Mouse (Mus musculus) lung, adult 18-20 months (tissue): ENCODE results near the gene Aldh2.
A peak's percentile ranks its signal among the peaks of the same experiment; 100 is the strongest.
"Not testable (repeated sequence)": the region's sequence is repeated elsewhere in the genome, so short reads cannot be mapped to it uniquely, and the experiment has no call there.

Experiments
- DNase-seq, 2 experiments: peaks; one replicate each; pipeline ENCODE4 v3.0.0; 2022; ENCODE audit warnings: mixed read lengths in 2 of 2

The Aldh2 gene

GRCm38 (mm10) chr5:121545793-121546529 lies 47.7 kb downstream of the Aldh2 start, which contains the start of gene Mapkapk5:
Gene Mapkapk5, minus strand, starts transcription at chr5:121545905.
- DNase-seq = peak; percentile 95 to 96

- DNase-seq = peak in 1 of 2 experiments; percentile 21
Measured at GRCm38 (mm10) chr5:121544910-121545792, 48.5 kb downstream of the Aldh2 start, which contains the start of the genes Adam1a and Gm42878. Gene Adam1a, minus strand, starts transcription at chr5:121545482. Gene Gm42878, minus strand, starts transcription at chr5:121545482.

GRCm38 (mm10) chr5:121543370-121543769 lies 50.3 kb downstream of the Aldh2 start:
- no peak for DNase-seq

- no peak for DNase-seq
Measured at GRCm38 (mm10) chr5:121541235-121541634, 52.4 kb downstream of the Aldh2 start.

DNA sequence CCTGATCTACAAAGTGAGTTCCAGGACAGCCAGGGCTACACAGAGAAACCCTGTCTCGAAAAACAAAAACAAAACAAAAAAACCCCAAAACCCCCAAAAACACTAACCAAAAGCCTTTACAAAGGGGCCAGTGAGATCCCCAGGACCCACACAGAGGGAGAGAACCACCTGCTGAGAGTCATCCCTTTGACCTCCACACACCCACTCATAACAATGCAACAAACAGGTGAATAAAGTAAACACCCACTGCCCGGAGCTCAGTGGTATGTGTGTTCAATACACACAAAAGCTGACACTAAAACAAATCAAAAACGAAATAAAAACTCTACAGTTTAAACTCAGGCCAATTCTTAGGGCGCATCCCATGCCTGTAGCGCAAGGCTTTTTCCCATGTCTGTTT lies 53.6 kb downstream of the Aldh2 start:
- no peak for DNase-seq

- no peak for DNase-seq
Measured at GRCm38 (mm10) chr5:121537588-121537987, 56.0 kb downstream of the Aldh2 start.

DNA sequence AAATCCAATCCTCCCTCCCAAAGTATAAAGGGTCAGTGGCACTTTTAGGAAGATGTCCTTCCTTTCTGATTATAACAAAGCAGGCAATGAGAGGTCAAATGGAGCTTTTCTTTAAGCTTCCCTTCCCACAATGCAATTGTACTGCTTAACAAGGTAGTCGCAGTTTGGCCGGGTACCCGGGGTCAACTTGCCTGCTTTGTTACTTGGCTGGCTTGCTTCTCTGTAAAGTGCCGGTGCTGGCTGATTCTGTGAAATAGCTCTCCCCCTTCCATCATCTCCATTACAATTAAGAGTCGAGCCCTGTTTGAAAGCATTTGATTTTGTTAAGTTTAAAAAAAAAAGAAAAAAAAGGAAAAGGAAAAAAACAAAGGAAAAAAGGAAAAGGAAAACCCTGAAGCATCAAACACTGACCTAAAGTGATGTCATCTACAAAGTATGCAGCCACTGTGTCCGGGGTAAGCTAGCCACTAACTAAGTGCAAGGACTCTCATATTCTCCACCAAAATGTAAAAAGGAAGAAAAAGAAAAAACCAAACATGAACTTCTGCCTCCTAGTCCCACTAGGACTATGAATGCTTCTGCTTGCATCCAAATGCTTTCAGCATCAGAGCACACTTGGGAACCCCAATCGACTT lies 56.6 kb downstream of the Aldh2 start:
- no peak for DNase-seq

GRCm38 (mm10) chr5:121535116-121535515 lies 58.5 kb downstream of the Aldh2 start:
- DNase-seq = no peak

DNA sequence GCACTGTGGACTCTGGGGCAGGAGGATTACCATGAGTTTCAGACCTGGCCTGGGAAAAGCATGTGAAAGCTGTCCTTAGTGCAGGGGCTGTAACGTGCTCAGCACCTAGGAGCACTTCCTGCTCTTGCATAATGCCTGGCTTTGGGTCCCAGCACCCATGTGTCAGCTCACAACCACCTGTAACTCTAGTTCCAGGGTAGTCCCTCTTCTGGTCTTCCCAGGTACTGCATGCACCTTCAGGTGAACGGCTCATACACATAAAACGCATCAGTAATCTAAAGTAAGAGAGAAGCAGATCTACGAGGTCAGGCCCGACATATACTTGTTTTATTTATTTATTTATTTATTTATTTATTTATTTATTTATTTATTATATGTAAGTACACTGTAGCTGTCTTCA lies 59.1 kb downstream of the Aldh2 start:
- no peak for DNase-seq

DNA sequence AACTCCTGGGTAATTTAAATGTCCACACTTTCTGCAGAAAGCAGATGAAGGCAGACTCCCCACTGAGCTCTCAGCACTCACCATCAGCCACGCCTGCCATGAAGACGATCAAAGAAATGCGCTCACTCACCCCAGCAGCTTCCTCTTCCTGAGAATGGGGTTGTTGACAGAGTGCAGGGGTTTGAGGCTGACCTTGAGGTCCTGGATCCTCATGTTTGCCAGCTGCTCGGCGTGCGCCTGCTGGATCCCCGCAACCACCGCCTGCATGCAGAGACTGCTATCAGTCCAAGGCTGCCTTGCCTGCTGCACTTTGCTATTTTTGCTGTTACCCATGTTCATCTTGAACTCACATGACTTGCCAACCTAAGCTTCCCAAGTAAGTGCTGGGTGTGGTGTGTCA lies 66.7 kb downstream of the Aldh2 start:
- DNase-seq = peak in 1 of 2 experiments; percentile 9

DNA sequence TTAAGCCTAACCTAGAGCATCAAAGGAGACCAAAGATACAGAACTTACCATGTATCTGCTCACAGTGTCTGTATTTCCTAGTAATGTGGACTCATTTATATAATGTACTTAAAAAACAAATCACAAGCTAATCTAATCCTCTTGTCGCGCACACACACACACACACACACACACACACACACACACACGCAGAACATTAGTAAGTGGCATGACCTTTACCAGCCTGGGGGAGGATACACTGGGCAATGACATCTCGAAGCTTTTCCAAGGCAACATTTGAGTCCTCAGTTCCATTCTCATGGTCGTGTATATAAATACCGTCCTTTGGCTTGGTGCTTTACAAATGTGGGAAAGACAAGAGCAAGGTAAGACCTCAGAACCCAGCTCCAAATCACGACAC lies 67.1 kb downstream of the Aldh2 start:
- no peak for DNase-seq

GRCm38 (mm10) chr5:121525774-121526450 lies 67.7 kb downstream of the Aldh2 start:
- no peak for DNase-seq

DNA sequence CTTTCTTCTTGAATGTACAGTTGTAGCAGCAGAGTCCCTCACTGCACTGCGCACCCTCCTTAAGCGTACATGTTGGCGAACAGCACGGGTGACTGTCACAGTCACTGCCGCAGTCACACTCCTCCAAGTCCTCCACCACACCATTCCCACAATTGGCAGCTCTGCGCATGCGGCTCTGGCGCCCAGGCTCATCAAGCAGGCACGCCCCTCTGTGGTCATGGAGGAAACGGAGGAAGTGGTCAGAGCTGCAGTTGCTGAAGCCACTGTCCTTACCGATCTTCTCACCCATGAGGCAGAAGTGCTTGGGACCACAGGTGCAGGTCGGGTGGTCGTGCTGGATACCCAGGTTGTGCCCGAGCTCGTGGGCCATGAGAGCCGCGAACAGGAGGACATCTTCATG lies 73.9 kb downstream of the Aldh2 start:
- DNase-seq = not testable (repeated sequence)

DNA sequence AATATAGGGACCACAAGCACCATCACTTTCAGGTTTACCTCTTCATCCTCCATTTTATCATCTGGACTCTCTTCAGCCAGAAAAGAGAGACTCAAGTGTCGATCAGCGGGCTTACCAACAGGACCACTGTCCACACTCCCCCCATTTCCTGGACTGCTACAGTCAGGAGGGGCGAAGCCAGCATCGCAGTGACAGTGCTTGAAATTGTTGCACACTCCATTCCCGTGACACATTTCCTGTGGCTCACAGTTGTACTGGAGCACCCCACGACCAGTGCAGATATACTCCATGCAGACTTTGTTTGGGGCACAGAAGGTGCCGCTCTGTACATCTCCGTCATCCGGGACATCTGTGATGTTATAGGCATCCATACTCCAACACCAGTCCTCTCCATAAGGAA lies 74.6 kb downstream of the Aldh2 start:
- DNase-seq = no peak
